Comparison of ENCODE assay signal across 11 mouse cellular contexts in genomic region chr2:91326746-91327350, GRCm38 (mm10).
A peak's percentile ranks its signal among the peaks of the same experiment; 100 is the strongest.
DNase-seq lines count a peak whose midpoint lies in the region; ATAC-seq and TF ChIP-seq lines count a peak whose summit lies in the region.
"Had no signal": no experiment of that assay in that cellular context is flagged by ENCODE, and none has a peak within 500 bp of the region (broad histone marks: within the 10 kb centered on the region; RNA-seq: fewer than 3 reads in every experiment).

No protein-coding gene starts in this region.

- no peak overlapping the region for H3K9ac ChIP-seq in hindbrain, embryonic 12.5 days
- no peak overlapping the region for H3K9ac ChIP-seq in hindbrain, postnatal 0 days (replicated peaks; ENCODE audit: low read length)
- H3K9ac ChIP-seq in hindbrain, embryonic 13.5 days, result no peak overlapping the region
- H3K9ac ChIP-seq: embryonic facial prominence, embryonic 12.5 days; liver, embryonic 15.5 days had no signal

- H3K4me2 ChIP-seq in hindbrain, embryonic 12.5 days (replicated peaks), result no peak overlapping the region
- no peak overlapping the region for H3K4me2 ChIP-seq in hindbrain, postnatal 0 days (ENCODE audit: low read depth, low read length)
- no peak overlapping the region for H3K4me2 ChIP-seq in hindbrain, embryonic 13.5 days
- H3K4me2 ChIP-seq: embryonic facial prominence, embryonic 12.5 days; liver, embryonic 15.5 days had no signal

- peaks cover 38% of the 10 kb centered on the region for H3K4me1 ChIP-seq in hindbrain, embryonic 12.5 days
- H3K4me1 ChIP-seq in hindbrain, postnatal 0 days (ENCODE audit: insufficient read depth, low read length), result peaks cover 34% of the 10 kb centered on the region; the same call in 1 of the 2 replicates
- H3K4me1 ChIP-seq in forebrain, embryonic 10.5 days, result peaks cover 88% of the 10 kb centered on the region
- peaks cover 49% of the 10 kb centered on the region for H3K4me1 ChIP-seq in hindbrain, embryonic 13.5 days (replicated peaks)
- H3K4me1 ChIP-seq in embryonic facial prominence, embryonic 10.5 days, result peaks cover 31% of the 10 kb centered on the region
- H3K4me1 ChIP-seq: liver, embryonic 15.5 days had no signal

- no peaks in the 10 kb centered on the region for H3K36me3 ChIP-seq in hindbrain, embryonic 12.5 days
- H3K36me3 ChIP-seq in hindbrain, postnatal 0 days (ENCODE audit: insufficient read depth, low read length), result no peaks in the 10 kb centered on the region
- H3K36me3 ChIP-seq in forebrain, embryonic 10.5 days (replicated peaks), result peaks cover 3% of the 10 kb centered on the region; the same call in 1 of the 2 replicates
- H3K36me3 ChIP-seq in hindbrain, embryonic 13.5 days, result no peaks in the 10 kb centered on the region
- H3K36me3 ChIP-seq in embryonic facial prominence, embryonic 10.5 days (replicated peaks), result no peaks in the 10 kb centered on the region
- H3K36me3 ChIP-seq: embryonic facial prominence, embryonic 12.5 days; liver, embryonic 15.5 days had no signal

- no peak for TF ChIP-seq CTCF in hindbrain, postnatal 0 days (IDR thresholded peaks at IDR 0.05; ENCODE audit: low read depth)

- H3K9me3 ChIP-seq in hindbrain, embryonic 12.5 days (replicated peaks), result no peaks in the 10 kb centered on the region
- H3K9me3 ChIP-seq in hindbrain, postnatal 0 days (ENCODE audit: low read length), result no peaks in the 10 kb centered on the region
- 0 out of 2 replicates have a peak, but pooled peaks cover 3% of the 10 kb centered on the region for H3K9me3 ChIP-seq in forebrain, embryonic 10.5 days
- H3K9me3 ChIP-seq in hindbrain, embryonic 13.5 days, result no peaks in the 10 kb centered on the region
- no peaks in the 10 kb centered on the region for H3K9me3 ChIP-seq in embryonic facial prominence, embryonic 10.5 days
- H3K9me3 ChIP-seq: embryonic facial prominence, embryonic 12.5 days; liver, embryonic 15.5 days had no signal

- H3K27ac ChIP-seq in hindbrain, embryonic 12.5 days, result 0 out of 2 replicates have a peak overlapping the region, but pooled peaks have one; percentile 23
- H3K27ac ChIP-seq in hindbrain, postnatal 0 days, result no peak overlapping the region
- peak overlapping the region; percentile 88 for H3K27ac ChIP-seq in forebrain, embryonic 10.5 days
- peak overlapping the region; percentile 87; the same call in 1 of the 2 replicates for H3K27ac ChIP-seq in hindbrain, embryonic 13.5 days
- no peak overlapping the region for H3K27ac ChIP-seq in embryonic facial prominence, embryonic 10.5 days (replicated peaks)
- H3K27ac ChIP-seq: embryonic facial prominence, embryonic 12.5 days; liver, embryonic 15.5 days had no signal

- H3K27me3 ChIP-seq in hindbrain, embryonic 12.5 days, result no peaks in the 10 kb centered on the region
- no peaks in the 10 kb centered on the region for H3K27me3 ChIP-seq in hindbrain, postnatal 0 days (ENCODE audit: insufficient read depth, low read length)
- no peaks in the 10 kb centered on the region for H3K27me3 ChIP-seq in forebrain, embryonic 10.5 days (ENCODE audit: poor library complexity, severe bottlenecking)
- no peaks in the 10 kb centered on the region for H3K27me3 ChIP-seq in hindbrain, embryonic 13.5 days
- H3K27me3 ChIP-seq in embryonic facial prominence, embryonic 10.5 days (replicated peaks; ENCODE audit: low read depth, poor library complexity, severe bottlenecking), result no peaks in the 10 kb centered on the region
- H3K27me3 ChIP-seq: embryonic facial prominence, embryonic 12.5 days; liver, embryonic 15.5 days had no signal

- WGBS in hindbrain, embryonic 12.5 days, result 85% methylated on average over 13 of the region's 13 CpGs
- WGBS in hindbrain, postnatal 0 days, result 73% methylated on average over 13 of the region's 13 CpGs
- WGBS in forebrain, embryonic 10.5 days, result 91% methylated on average over 13 of the region's 13 CpGs
- whole genome bisulfite sequencing in hindbrain, embryonic 13.5 days, result 87% methylated on average over 13 of the region's 13 CpGs
- WGBS in embryonic facial prominence, embryonic 10.5 days, result 92% methylated on average over 13 of the region's 13 CpGs

- ATAC-seq in hindbrain, embryonic 12.5 days (ENCODE audit: low FRiP score), result no peak
- ATAC-seq in hindbrain, postnatal 0 days, result no peak
- no peak for ATAC-seq in hindbrain, embryonic 13.5 days (ENCODE audit: low FRiP score)

- H3K4me3 ChIP-seq in hindbrain, embryonic 12.5 days, result no peak overlapping the region
- no peak overlapping the region for H3K4me3 ChIP-seq in hindbrain, postnatal 0 days (ENCODE audit: low read length)
- H3K4me3 ChIP-seq in forebrain, embryonic 10.5 days, result no peak overlapping the region
- no peak overlapping the region for H3K4me3 ChIP-seq in hindbrain, embryonic 13.5 days
- H3K4me3 ChIP-seq in embryonic facial prominence, embryonic 10.5 days, result no peak overlapping the region
- H3K4me3 ChIP-seq: embryonic facial prominence, embryonic 12.5 days; liver, embryonic 15.5 days had no signal

- no peak for DNase-seq in hindbrain, postnatal 0 days (ENCODE audit: low spot score)
- no peak for DNase-seq in forebrain, embryonic 10.5 days (ENCODE audit: extremely low spot score, low spot score)
- DNase-seq in lung, postnatal 36 days, result peak; percentile 72
- no peak for DNase-seq in retina, postnatal 1 day
- no peak for DNase-seq in embryonic facial prominence, embryonic 10.5 days (ENCODE audit: low spot score)
- DNase-seq: adrenal gland, postnatal 25 days; layer of hippocampus, adult 9-11 months had no signal

Comparison
In these comparisons a context has a peak if more than half of its experiments do, and no peak if none do; other contexts are left out.
1. H3K27ac ChIP-seq: peak in hindbrain, embryonic 12.5 days (single experiment), forebrain, embryonic 10.5 days (single experiment) and hindbrain, embryonic 13.5 days (single experiment); none in hindbrain, postnatal 0 days (single experiment) and embryonic facial prominence, embryonic 10.5 days (single experiment).